Mouse (Mus musculus) forebrain, embryonic 16.5 days (tissue): ENCODE measurements around the gene Zfp526. TPM values are rescaled to one million over a fixed set of nuclear protein-coding genes. Genes with fewer than 3 reads are reported as not detected.

Source experiments
- ATAC-seq: fragments of 200-750 bp; cut with Nextera tagmentation; 2 replicates; pipeline ENCODE4 v1.8.0; 2017; ENCODE audit warnings: mild to moderate bottlenecking, moderate library complexity
- H3K27ac ChIP-seq: fragments of 300-500 bp; sonication (generic); 2 replicates; pipeline ENCODE4 v1.5.1; 2014; ENCODE audit warnings: low read length, control low read depth
- H3K27me3 ChIP-seq: fragments of 300-500 bp; sonication (generic); replicated peaks from 2 replicates; pipeline ENCODE4 v1.6.1; 2014; ENCODE audit warnings: low read length; ENCODE audit not compliant: control insufficient read depth, insufficient read depth
- H3K36me3 ChIP-seq: fragments of 300-500 bp; sonication (generic); 2 replicates; pipeline ENCODE4 v1.6.1; 2014; ENCODE audit not compliant: control insufficient read depth, insufficient read depth
- H3K4me1 ChIP-seq: fragments of 300-500 bp; sonication (generic); replicated peaks from 2 replicates; pipeline ENCODE4 v1.6.1; 2014; ENCODE audit warnings: low read length; ENCODE audit not compliant: control insufficient read depth, insufficient read depth
- H3K4me2 ChIP-seq: fragments of 300-500 bp; sonication (generic); 2 replicates; pipeline ENCODE4 v1.6.1; 2014; ENCODE audit warnings: mild to moderate bottlenecking, low read length, control low read depth
- H3K4me3 ChIP-seq: fragments of 300-500 bp; sonication (generic); replicated peaks from 2 replicates; pipeline ENCODE4 v1.5.1; 2014; ENCODE audit warnings: mild to moderate bottlenecking, low read length, control low read depth
- H3K9ac ChIP-seq: fragments of 300-500 bp; sonication (generic); replicated peaks from 2 replicates; pipeline ENCODE4 v1.6.1; 2014; ENCODE audit warnings: low read depth, low read length, control low read depth
- H3K9me3 ChIP-seq: fragments of 300-500 bp; sonication (generic); 2 replicates; pipeline ENCODE4 v1.6.1; 2016; ENCODE audit warnings: low read length; ENCODE audit not compliant: control insufficient read depth
- WGBS: fragments of 180-500 bp; shearing (Covaris S2); extraction: QIAGEN DNeasy Blood & Tissue Kit; methylation state at CpG from one replicate; pipeline ENCODE4 v1.1.7; 2014; 5-methylcytosine and 5-hydroxymethylcytosine counted together
- polyA plus RNA-seq: library from polyadenylated mRNA; unstranded; fragments of >200 nt; fragmentation: Nextera tagmentation; extraction: Ambion mirVana; gene quantifications from 2 replicates; pipeline ENCODE4 v1.2.1, GENCODE M21; 2015

Zfp526 gene
- polyA plus RNA-seq, 1 experiment from 2014 or later, result 1.8 TPM

GRCm38 (mm10) chr7:25246759-25247137, 25.5 kb downstream of the Zfp526 start:
- no peaks in the 10 kb centered on the region for H3K9me3 ChIP-seq
- H3K4me2 ChIP-seq, result peak overlapping the region; percentile 83
- peak overlapping the region; percentile 65 for H3K9ac ChIP-seq
- peak overlapping the region; percentile 80 for H3K4me3 ChIP-seq
- H3K4me1 ChIP-seq, result peaks cover 45% of the 10 kb centered on the region
- WGBS, result 34% methylated on average over 4 of the region's 4 CpGs
- ATAC-seq, result no peak
- peak overlapping the region; percentile 90 for H3K27ac ChIP-seq
- H3K27me3 ChIP-seq, result no peaks in the 10 kb centered on the region
- H3K36me3 ChIP-seq, result no peaks in the 10 kb centered on the region

GRCm38 (mm10) chr7:25247498-25247897, 26.3 kb downstream of the Zfp526 start:
- no peaks in the 10 kb centered on the region for H3K36me3 ChIP-seq
- no peaks in the 10 kb centered on the region for H3K27me3 ChIP-seq
- peak overlapping the region; percentile 83 for H3K4me2 ChIP-seq
- peaks cover 46% of the 10 kb centered on the region for H3K4me1 ChIP-seq
- H3K4me3 ChIP-seq, result peak overlapping the region; percentile 80
- H3K27ac ChIP-seq, result peak overlapping the region; percentile 90
- 10% methylated on average over 3 of the region's 3 CpGs for WGBS
- H3K9me3 ChIP-seq, result no peaks in the 10 kb centered on the region
- H3K9ac ChIP-seq, result peak overlapping the region; percentile 65
- ATAC-seq, result no peak

GRCm38 (mm10) chr7:25248018-25248647, 26.9 kb downstream of the Zfp526 start:
- H3K27ac ChIP-seq, result peak overlapping the region; percentile 90
- peaks cover 46% of the 10 kb centered on the region for H3K4me1 ChIP-seq
- peak overlapping the region; percentile 83 for H3K4me2 ChIP-seq
- 1% methylated on average over 18 of the region's 18 CpGs for WGBS
- no peaks in the 10 kb centered on the region for H3K27me3 ChIP-seq
- H3K9ac ChIP-seq, result peak overlapping the region; percentile 65
- H3K4me3 ChIP-seq, result peak overlapping the region; percentile 80
- no peaks in the 10 kb centered on the region for H3K9me3 ChIP-seq
- no peaks in the 10 kb centered on the region for H3K36me3 ChIP-seq
- ATAC-seq, result peak; percentile 50

- H3K27ac ChIP-seq, result peak overlapping the region; percentile 90
- WGBS, result under 1% methylated on average over 25 of the region's 25 CpGs
- peak overlapping the region; percentile 65 for H3K9ac ChIP-seq
- no peaks in the 10 kb centered on the region for H3K9me3 ChIP-seq
- peak; percentile 13 for ATAC-seq
- H3K36me3 ChIP-seq, result no peaks in the 10 kb centered on the region
- peaks cover 46% of the 10 kb centered on the region for H3K4me1 ChIP-seq
- peak overlapping the region; percentile 80 for H3K4me3 ChIP-seq
- peak overlapping the region; percentile 83 for H3K4me2 ChIP-seq
- no peaks in the 10 kb centered on the region for H3K27me3 ChIP-seq
Measured at GRCm38 (mm10) chr7:25248846-25249313, 27.7 kb downstream of the Zfp526 start.

DNA sequence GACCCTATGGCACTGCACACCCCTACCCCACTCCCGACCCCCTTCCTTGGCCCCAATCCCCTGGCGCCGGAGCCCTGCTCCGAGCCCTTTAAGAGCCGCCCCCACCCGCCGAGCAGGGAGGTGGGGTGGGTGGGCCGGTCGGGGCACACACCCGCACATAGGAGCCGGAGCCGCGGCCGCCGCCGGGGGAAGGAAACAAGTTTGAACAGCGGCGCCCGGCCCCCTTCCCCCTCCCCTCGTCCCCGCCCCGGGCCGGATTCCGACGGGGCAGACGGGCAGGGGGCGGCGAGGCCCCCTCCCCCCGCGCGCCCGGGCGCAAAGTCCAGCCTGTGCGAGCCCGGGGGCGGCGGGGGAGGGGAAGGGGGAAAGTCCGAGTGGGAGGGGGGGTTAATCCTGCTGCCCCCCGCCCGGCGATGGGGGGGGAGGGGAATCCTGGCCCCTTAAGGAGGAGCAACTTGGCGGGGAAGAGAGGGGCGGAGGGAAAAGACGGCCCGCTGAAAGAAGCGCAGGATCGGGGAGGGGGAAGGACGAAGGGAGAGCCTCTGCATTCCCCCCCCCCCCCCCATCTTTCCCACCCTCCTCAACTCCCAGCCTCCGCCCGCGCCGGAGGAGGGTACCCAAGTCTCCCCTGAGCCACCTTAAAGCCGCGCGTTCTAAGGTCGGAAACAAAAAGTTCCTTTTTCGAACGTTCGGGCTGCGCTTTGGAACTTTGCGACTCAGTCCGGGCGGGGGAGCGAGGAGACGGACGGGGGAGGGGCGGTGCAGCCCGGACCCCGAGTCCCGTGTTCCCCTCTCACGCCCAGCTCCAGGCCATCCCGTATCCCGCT, 28.3 kb downstream of the Zfp526 start:
- ATAC-seq, result peak; percentile 21
- Histone ChIP-seq H3K4me1 (peaks cover 46% of the 10 kb centered on the region), H3K9me3 (no peaks in the 10 kb centered on the region), H3K4me3 (peak overlapping the region; percentile 80), H3K27me3 (no peaks in the 10 kb centered on the region), H3K9ac (peak overlapping the region; percentile 65), H3K36me3 (no peaks in the 10 kb centered on the region), H3K4me2 (peak overlapping the region; percentile 83), H3K27ac (peak overlapping the region; percentile 90)
- WGBS, result under 1% methylated on average over 49 of the region's 73 CpGs

- ATAC-seq, result peak; percentile 70
- peaks cover 46% of the 10 kb centered on the region for H3K4me1 ChIP-seq
- peak within 1 kb of the TSS; percentile 65 for H3K9ac ChIP-seq
Measured at GRCm38 (mm10) chr7:25250141-25250972, 29.1 kb downstream of the Zfp526 start, which contains the start of gene Erf. TSS of gene Erf (minus strand) at chr7:25250761.

DNA sequence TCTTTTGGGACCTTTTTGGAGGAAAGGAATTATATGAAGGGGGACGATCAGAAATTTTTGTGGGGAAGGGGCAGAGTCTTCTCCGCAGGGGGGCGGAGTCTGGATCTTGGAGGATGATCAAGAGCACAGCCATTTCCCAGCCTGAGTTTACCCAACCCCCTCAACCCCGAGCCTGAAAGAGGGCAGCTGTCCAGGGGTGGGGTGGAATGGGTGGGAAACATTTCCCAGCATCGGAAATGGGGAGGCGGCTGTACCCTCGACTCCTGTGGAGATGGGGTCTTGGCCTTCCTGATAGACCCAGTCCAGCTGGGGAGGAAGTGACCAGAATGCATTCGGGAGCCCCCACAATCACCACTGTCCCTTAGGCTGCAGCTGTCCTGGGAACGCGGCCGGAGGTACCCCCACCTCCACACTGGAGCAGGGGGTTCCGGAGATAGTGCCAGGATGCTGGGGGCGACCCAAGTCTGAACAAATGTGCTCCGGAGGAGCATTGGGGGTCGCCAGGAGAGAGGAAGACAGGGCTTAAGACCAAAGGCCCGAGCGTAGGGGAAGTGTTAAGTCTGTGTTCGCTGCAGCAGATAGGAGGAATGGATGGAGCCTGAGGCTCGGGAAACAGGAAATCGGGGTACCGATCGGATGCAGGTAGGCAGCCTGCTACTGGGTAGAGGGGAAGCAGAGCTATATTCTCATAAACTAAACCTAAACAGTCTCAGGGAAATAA, 30.0 kb downstream of the Zfp526 start:
- 2% methylated on average over 22 of the region's 22 CpGs for WGBS
- ATAC-seq, result no peak
- no peaks in the 10 kb centered on the region for H3K27me3 ChIP-seq
- peak overlapping the region; percentile 80 for H3K4me3 ChIP-seq
- peaks cover 40% of the 10 kb centered on the region for H3K4me1 ChIP-seq
- H3K36me3 ChIP-seq, result no peaks in the 10 kb centered on the region
- peak overlapping the region; percentile 43 for H3K27ac ChIP-seq
- no peaks in the 10 kb centered on the region for H3K9me3 ChIP-seq
- H3K4me2 ChIP-seq, result peak overlapping the region; percentile 83
- peak overlapping the region; percentile 54 for H3K9ac ChIP-seq

More at GRCm38 (mm10) chr7:25250141-25250972, 29.1 kb downstream of the Zfp526 start, which contains the start of gene Erf:
- Histone ChIP-seq H3K4me2 (peak within 1 kb of the TSS; percentile 83), H3K27ac (peak within 1 kb of the TSS; percentile 90), H3K4me3 (peak within 1 kb of the TSS; percentile 80), H3K36me3 (no peaks in the 10 kb centered on the region), H3K9me3 (no peaks in the 10 kb centered on the region), H3K27me3 (no peaks in the 10 kb centered on the region)
- WGBS, result under 1% methylated on average over 69 of the region's 81 CpGs

DNA sequence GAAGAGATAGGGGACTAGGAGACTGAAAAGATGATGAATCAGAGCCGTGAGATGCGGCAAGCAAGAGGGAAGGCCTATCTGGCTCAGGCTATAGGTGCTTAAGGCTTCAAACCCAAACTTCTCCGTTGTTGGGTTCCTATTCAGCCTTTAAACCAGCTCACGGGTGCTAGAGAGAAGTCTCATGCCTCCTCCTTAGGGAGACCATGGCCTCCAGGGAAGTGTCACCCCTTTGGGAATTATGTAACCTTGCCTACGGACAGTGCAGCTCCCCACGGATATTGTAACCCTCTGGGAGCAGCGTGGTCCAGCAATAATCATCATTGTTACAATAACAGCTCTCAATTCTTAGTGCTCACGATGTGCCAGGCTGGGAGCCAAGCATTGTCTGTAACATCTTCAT, 30.6 kb downstream of the Zfp526 start:
- peaks cover 34% of the 10 kb centered on the region for H3K4me1 ChIP-seq
- H3K27me3 ChIP-seq, result no peaks in the 10 kb centered on the region
- no peak for ATAC-seq
- peak overlapping the region; percentile 43 for H3K27ac ChIP-seq
- H3K9ac ChIP-seq, result peak overlapping the region; percentile 54; the same call in 1 of the 2 replicates
- no peaks in the 10 kb centered on the region for H3K9me3 ChIP-seq
- peak overlapping the region; percentile 80 for H3K4me3 ChIP-seq
- H3K36me3 ChIP-seq, result no peaks in the 10 kb centered on the region
- peak overlapping the region; percentile 83 for H3K4me2 ChIP-seq
- WGBS, result 13% methylated on average over 8 of the region's 8 CpGs
